Mouse (Mus musculus): ENCODE results near the gene Cyp21a1. TPM values are rescaled to one million over a fixed set of nuclear protein-coding genes. Genes with fewer than 3 reads are reported as not detected.

Cyp21a1 gene
- not detected for polyA plus RNA-seq (2017; shearing (Covaris generic))

DNA sequence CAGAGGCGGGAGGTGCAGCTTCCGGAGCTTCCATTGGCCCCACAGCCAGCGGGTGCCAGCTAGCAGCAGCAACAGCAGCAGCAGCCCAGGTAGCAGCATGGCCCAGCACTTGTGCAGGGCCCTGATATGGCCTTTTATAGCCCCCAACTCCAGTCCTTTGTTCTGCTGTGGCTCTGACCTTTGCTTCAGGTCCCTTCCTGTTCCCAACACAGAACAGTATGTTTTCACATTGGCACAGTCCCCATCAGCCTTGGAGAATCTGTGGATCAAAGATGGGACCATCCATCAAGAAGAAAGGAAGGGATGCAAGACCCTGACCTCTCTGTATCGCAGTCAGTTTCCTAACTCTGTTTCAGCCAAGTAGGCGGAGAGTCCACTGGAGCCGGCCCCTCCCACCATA is at the start of gene Cyp21a1:
Gene Cyp21a1, minus strand, starts transcription at position 261 of the 400 bp plus-strand sequence.

DNA sequence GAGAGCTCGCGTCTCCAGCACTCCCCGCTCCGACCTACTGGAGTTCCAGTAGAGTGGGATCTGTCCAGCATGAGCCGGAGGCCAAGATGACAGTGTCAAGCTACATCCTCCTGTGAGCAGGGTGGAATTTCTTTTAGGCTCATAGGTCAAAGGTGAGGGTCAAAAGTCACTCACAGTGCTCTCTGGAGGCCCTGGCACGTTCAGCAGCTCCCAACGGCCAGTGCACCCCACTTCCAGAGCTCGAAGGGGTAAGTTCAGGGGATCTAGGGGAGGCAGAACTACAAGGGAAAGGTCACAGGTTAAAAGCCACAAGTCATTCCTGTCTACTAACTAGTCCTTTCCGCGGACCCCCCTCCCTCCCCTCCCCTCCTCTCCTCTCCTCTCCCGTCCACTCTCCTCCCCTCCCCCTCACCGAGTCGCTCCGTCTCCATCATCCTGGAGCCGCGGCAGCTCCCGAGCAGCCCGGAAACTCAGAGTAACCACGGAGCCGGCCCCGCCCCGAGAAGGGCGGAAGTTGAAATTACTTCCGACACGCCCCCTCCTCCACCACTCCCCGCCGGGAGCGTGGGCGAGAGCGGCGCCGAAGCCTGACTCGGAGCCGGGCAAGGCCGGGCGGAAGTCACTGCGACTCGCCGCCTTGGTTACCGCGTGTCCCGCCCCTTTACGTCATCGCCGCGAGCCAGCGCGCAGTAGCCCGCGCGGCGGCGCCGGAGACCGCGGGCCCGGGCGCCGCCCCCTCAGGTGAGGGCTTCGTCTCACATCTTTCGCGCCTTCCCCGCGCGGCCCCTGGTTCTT is 45.6 kb upstream of the Cyp21a1 start, which contains the start of the genes Skiv2l and Nelfe:
Gene Skiv2l, minus strand, starts transcription at position 489 of the 795 bp plus-strand sequence.
Gene Nelfe, plus strand, starts transcription at position 670 of the 795 bp plus-strand sequence.

DNA sequence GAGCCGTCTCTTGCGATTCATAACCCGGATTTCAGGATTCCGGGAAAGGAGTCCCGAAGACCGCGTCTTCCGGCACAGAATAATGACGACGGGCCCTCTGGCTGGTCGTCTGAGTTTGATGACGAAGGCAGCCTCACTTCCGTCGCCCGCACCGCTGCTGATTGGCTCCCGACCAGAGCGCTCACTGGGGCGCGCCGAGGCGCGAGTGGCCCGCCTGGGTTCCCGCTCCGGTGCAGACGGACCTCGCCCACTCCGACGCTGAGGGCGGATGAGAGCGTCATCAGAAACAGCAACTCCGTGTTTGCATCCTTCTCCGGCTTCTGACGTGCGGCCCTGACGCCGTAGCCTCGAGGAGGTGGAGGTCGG is 32.5 kb upstream of the Cyp21a1 start, which contains the start of the genes Stk19 and Dxo:
Gene Stk19, minus strand, starts transcription at position 90 of the 366 bp plus-strand sequence.
Gene Dxo, plus strand, starts transcription at position 164 of the 366 bp plus-strand sequence.

Other genes with a start within 250 kb of the Cyp21a1 start
- 0.48 TPM for gene Notch4, start 240.3 kb downstream of the Cyp21a1 start, polyA plus RNA-seq (2017; shearing (Covaris generic))
- 354 TPM for gene Gpsm3, start 214.8 kb downstream of the Cyp21a1 start, polyA plus RNA-seq (2017; shearing (Covaris generic))
- 11.9 TPM for gene Pbx2, start 213.3 kb downstream of the Cyp21a1 start, polyA plus RNA-seq (2017; shearing (Covaris generic))
- 4.2 TPM for gene Ager, start 206.7 kb downstream of the Cyp21a1 start, polyA plus RNA-seq (2017; shearing (Covaris generic))
- gene Rnf5, start 200.9 kb downstream of the Cyp21a1 start, polyA plus RNA-seq (2017; shearing (Covaris generic)): 114 TPM
- 25.7 TPM for gene Agpat1, start 200.3 kb downstream of the Cyp21a1 start, polyA plus RNA-seq (2017; shearing (Covaris generic))
- gene Egfl8, start 188.6 kb downstream of the Cyp21a1 start, polyA plus RNA-seq (2017; shearing (Covaris generic)): 3.9 TPM
- 26.8 TPM for gene Ppt2, start 176.1 kb downstream of the Cyp21a1 start, polyA plus RNA-seq (2017; shearing (Covaris generic))
- gene Prrt1, start 175.0 kb downstream of the Cyp21a1 start, polyA plus RNA-seq (2017; shearing (Covaris generic)): 2.9 TPM
- 6.2 TPM for gene Fkbpl, start 159.8 kb downstream of the Cyp21a1 start, polyA plus RNA-seq (2017; shearing (Covaris generic))
- gene Atf6b, start 157.4 kb downstream of the Cyp21a1 start, polyA plus RNA-seq (2017; shearing (Covaris generic)): 61.4 TPM
- not detected for gene Tnxb, start 134.0 kb downstream of the Cyp21a1 start, polyA plus RNA-seq (2017; shearing (Covaris generic))
- 0.07 TPM for gene C4b, start 60.7 kb downstream of the Cyp21a1 start, polyA plus RNA-seq (2017; shearing (Covaris generic))
- gene Stk19, start 32.4 kb upstream of the Cyp21a1 start, polyA plus RNA-seq (2017; shearing (Covaris generic)): 39.7 TPM
- 76.3 TPM for gene Dxo, start 32.5 kb upstream of the Cyp21a1 start, polyA plus RNA-seq (2017; shearing (Covaris generic))
- gene Skiv2l, start 45.6 kb upstream of the Cyp21a1 start, polyA plus RNA-seq (2017; shearing (Covaris generic)): 143 TPM
- 39.1 TPM for gene Nelfe, start 45.8 kb upstream of the Cyp21a1 start, polyA plus RNA-seq (2017; shearing (Covaris generic))
- gene Cfb, start 58.0 kb upstream of the Cyp21a1 start, polyA plus RNA-seq (2017; shearing (Covaris generic)): 2.2 TPM
- gene Zbtb12, start 74.9 kb upstream of the Cyp21a1 start, polyA plus RNA-seq (2017; shearing (Covaris generic)): 0.41 TPM
- not detected for gene Gm20547, start 77.5 kb upstream of the Cyp21a1 start, polyA plus RNA-seq (2017; shearing (Covaris generic))
- 3.0 TPM for gene C2, start 93.7 kb upstream of the Cyp21a1 start, polyA plus RNA-seq (2017; shearing (Covaris generic))
- gene Ehmt2, start 93.9 kb upstream of the Cyp21a1 start, polyA plus RNA-seq (2017; shearing (Covaris generic)): 29.6 TPM
- gene Slc44a4, start 109.9 kb upstream of the Cyp21a1 start, polyA plus RNA-seq (2017; shearing (Covaris generic)): not detected
- 107 TPM for gene Neu1, start 126.7 kb upstream of the Cyp21a1 start, polyA plus RNA-seq (2017; shearing (Covaris generic))
- gene Hspa1b, start 154.7 kb upstream of the Cyp21a1 start, polyA plus RNA-seq (2017; shearing (Covaris generic)): 1.3 TPM
- not detected for gene Gm20481, start 165.4 kb upstream of the Cyp21a1 start, polyA plus RNA-seq (2017; shearing (Covaris generic))
- gene Hspa1a, start 167.6 kb upstream of the Cyp21a1 start, polyA plus RNA-seq (2017; shearing (Covaris generic)): 0.56 TPM
- gene Hspa1l, start 168.1 kb upstream of the Cyp21a1 start, polyA plus RNA-seq (2017; shearing (Covaris generic)): not detected
- 38.4 TPM for gene Lsm2, start 177.3 kb upstream of the Cyp21a1 start, polyA plus RNA-seq (2017; shearing (Covaris generic))
- gene Vars, start 196.4 kb upstream of the Cyp21a1 start, polyA plus RNA-seq (2017; shearing (Covaris generic)): 124 TPM
- gene Vwa7, start 212.0 kb upstream of the Cyp21a1 start, polyA plus RNA-seq (2017; shearing (Covaris generic)): 0.17 TPM
- 3.2 TPM for gene Sapcd1, start 223.5 kb upstream of the Cyp21a1 start, polyA plus RNA-seq (2017; shearing (Covaris generic))
- 2.7 TPM for gene Msh5, start 242.2 kb upstream of the Cyp21a1 start, polyA plus RNA-seq (2017; shearing (Covaris generic))
- gene Clic1, start 245.4 kb upstream of the Cyp21a1 start, polyA plus RNA-seq (2017; shearing (Covaris generic)): 654 TPM